Mouse (Mus musculus) E14TG2a.4 (cell line): ENCODE measurements around the gene Npas2.

Source experiments
- CTCF ChIP-seq: conservative IDR thresholded peaks from 2 replicates; pipeline ENCODE4 v1.5.1; 2014; ENCODE audit warnings: low read length
- NANOG ChIP-seq: IDR thresholded peaks from 2 replicates; pipeline ENCODE4 v1.6.1; 2014; ENCODE audit warnings: borderline replicate concordance, low read length, mixed read lengths

DNA sequence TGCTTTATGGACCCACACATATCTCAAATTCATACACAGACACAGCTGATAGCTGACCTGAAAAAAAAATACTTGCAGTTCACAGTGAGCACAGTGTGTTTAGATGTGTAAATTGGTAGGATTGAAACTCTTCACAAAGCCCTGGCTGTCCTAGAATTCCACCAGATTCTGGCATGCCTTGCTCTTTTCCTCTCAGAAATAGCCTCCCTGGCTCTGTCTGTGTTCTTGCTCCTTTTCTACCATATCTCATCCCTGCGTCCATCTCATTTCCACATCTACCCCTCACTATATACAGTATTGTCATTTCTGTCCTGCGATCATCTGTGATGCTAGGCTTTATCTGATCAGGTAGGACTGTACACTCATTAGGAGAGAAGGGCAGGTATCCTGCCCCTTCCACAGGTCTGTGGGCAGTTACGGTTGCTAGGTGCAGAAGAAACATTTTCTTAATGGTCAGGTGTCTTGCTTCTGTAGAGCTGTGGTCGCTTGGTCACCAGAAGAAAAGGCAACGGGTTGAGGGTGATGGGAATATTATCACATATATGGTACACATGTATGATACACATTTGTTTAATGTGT, 180.8 kb downstream of the Npas2 start:
- TF ChIP-seq CTCF (no peak), NANOG (no peak)
